ENCODE assay signal across 16 mouse cellular contexts in genomic region chr8:103853048-103853447, GRCm38 (mm10).
"Had no signal": no experiment of that assay in that cellular context is flagged by ENCODE, and none has a peak within 500 bp of the region (broad histone marks: within the 10 kb centered on the region; RNA-seq: fewer than 3 reads in every experiment).

No protein-coding gene starts in this region.

- ATAC-seq: midbrain, embryonic 16.5 days had no signal

- H3K27ac ChIP-seq: kidney, embryonic 15.5 days; limb, embryonic 13.5 days; liver, embryonic 14.5 days; midbrain, embryonic 12.5 days; neural tube, embryonic 13.5 days; stomach, embryonic 15.5 days had no signal

- H3K27me3 ChIP-seq: kidney, embryonic 15.5 days; limb, embryonic 13.5 days; midbrain, embryonic 12.5 days; neural tube, embryonic 13.5 days; stomach, embryonic 15.5 days had no signal

- H3K9ac ChIP-seq: kidney, embryonic 15.5 days; limb, embryonic 13.5 days; liver, embryonic 14.5 days; midbrain, embryonic 12.5 days; neural tube, embryonic 13.5 days; stomach, embryonic 15.5 days had no signal

- H3K9me3 ChIP-seq: kidney, embryonic 15.5 days; limb, embryonic 13.5 days; midbrain, embryonic 12.5 days; neural tube, embryonic 13.5 days; stomach, embryonic 15.5 days had no signal

- H3K4me2 ChIP-seq: kidney, embryonic 15.5 days; limb, embryonic 13.5 days; midbrain, embryonic 12.5 days; neural tube, embryonic 13.5 days; stomach, embryonic 15.5 days had no signal

- H3K4me3 ChIP-seq: kidney, embryonic 15.5 days; limb, embryonic 13.5 days; midbrain, embryonic 12.5 days; neural tube, embryonic 13.5 days; stomach, embryonic 15.5 days had no signal

- DNase-seq: kidney, adult 2 months; kidney, postnatal 14 days; left cerebral cortex, postnatal 4 days; lung, adult 18-20 months; lung, postnatal 4 days; retina, postnatal 1 day; right cerebral cortex, postnatal 4 days; spleen, adult 18-20 months; thymus, postnatal 36 days had no signal

- H3K36me3 ChIP-seq: kidney, embryonic 15.5 days; limb, embryonic 13.5 days; midbrain, embryonic 12.5 days; neural tube, embryonic 13.5 days; stomach, embryonic 15.5 days had no signal

- H3K4me1 ChIP-seq: kidney, embryonic 15.5 days; limb, embryonic 13.5 days; midbrain, embryonic 12.5 days; neural tube, embryonic 13.5 days; stomach, embryonic 15.5 days had no signal
